Comparison of ENCODE assay signal across 20 mouse cellular contexts in the genomic region with DNA sequence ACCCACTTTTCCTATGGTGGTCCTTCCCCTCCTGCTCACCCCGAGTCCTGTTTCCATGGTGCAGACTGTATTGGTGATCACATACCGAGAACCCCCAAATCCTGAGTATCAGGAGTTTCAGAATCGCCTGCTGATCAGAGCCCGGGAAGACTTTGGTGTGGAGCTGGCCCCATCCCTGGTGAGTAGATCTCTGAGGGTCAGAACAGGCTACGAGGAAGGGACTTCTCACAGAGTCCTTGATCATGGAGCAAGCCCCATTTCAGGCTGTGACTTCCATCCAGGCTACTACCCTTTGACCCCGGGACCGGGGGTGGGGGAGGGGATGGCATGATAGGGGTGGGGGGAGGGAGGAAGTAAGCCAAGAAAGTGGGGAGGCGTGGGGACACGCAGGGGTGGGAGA. TPM values are rescaled to one million over a fixed set of nuclear protein-coding genes. Genes with fewer than 3 reads are reported as not detected.
A peak's percentile ranks its signal among the peaks of the same experiment; 100 is the strongest.
DNase-seq lines count a peak whose midpoint lies in the region; ATAC-seq and TF ChIP-seq lines count a peak whose summit lies in the region.
"Had no signal": no experiment of that assay in that cellular context is flagged by ENCODE, and none has a peak within 500 bp of the region (broad histone marks: within the 10 kb centered on the region; RNA-seq: fewer than 3 reads in every experiment).

No protein-coding gene starts in this region.

- no peak overlapping the region for H3K27ac ChIP-seq in heart, embryonic 10.5 days
- no peak overlapping the region for H3K27ac ChIP-seq in liver, postnatal 0 days (ENCODE audit: low read depth)
- no peak overlapping the region for H3K27ac ChIP-seq in liver, embryonic 12.5 days
- H3K27ac ChIP-seq: embryonic facial prominence, embryonic 15.5 days; heart, adult 2 months; hindbrain, embryonic 14.5 days had no signal

- H3K4me3 ChIP-seq in heart, embryonic 10.5 days, result no peak overlapping the region
- H3K4me3 ChIP-seq in liver, postnatal 0 days (ENCODE audit: low read depth, low read length), result no peak overlapping the region
- H3K4me3 ChIP-seq in liver, embryonic 12.5 days, result no peak overlapping the region
- H3K4me3 ChIP-seq: embryonic facial prominence, embryonic 15.5 days; heart, adult 2 months had no signal

- peaks cover 19% of the 10 kb centered on the region for H3K4me1 ChIP-seq in heart, embryonic 10.5 days
- H3K4me1 ChIP-seq in liver, postnatal 0 days (ENCODE audit: insufficient read depth), result no peaks in the 10 kb centered on the region
- peaks cover 14% of the 10 kb centered on the region for H3K4me1 ChIP-seq in liver, embryonic 12.5 days
- H3K4me1 ChIP-seq: embryonic facial prominence, embryonic 15.5 days had no signal

- no peak overlapping the region for H3K4me2 ChIP-seq in liver, postnatal 0 days (ENCODE audit: low read depth, low read length)
- no peak overlapping the region for H3K4me2 ChIP-seq in liver, embryonic 12.5 days
- H3K4me2 ChIP-seq: embryonic facial prominence, embryonic 15.5 days; hindbrain, embryonic 14.5 days; midbrain, embryonic 11.5 days had no signal

- no peak for TF ChIP-seq CTCF in liver, postnatal 0 days (IDR thresholded peaks at IDR 0.05; ENCODE audit: low read depth)

- peaks cover 3% of the 10 kb centered on the region; the same call in 1 of the 2 replicates for H3K36me3 ChIP-seq in heart, embryonic 10.5 days
- no peaks in the 10 kb centered on the region for H3K36me3 ChIP-seq in liver, postnatal 0 days (replicated peaks; ENCODE audit: insufficient read depth, low read length)
- H3K36me3 ChIP-seq in liver, embryonic 12.5 days, result no peaks in the 10 kb centered on the region

- no peak for ATAC-seq in liver, postnatal 0 days
- ATAC-seq in liver, embryonic 12.5 days, result no peak
- ATAC-seq: inflammation-experienced regulatory T-cells, adult 6 months had no signal

- H3K27me3 ChIP-seq in heart, embryonic 10.5 days (ENCODE audit: insufficient read depth, poor library complexity, severe bottlenecking), result no peaks in the 10 kb centered on the region
- H3K27me3 ChIP-seq in liver, postnatal 0 days (ENCODE audit: insufficient read depth, low read length), result no peaks in the 10 kb centered on the region
- H3K27me3 ChIP-seq in liver, embryonic 12.5 days (replicated peaks), result no peaks in the 10 kb centered on the region; the same call in 1 of the 2 replicates
- H3K27me3 ChIP-seq: embryonic facial prominence, embryonic 15.5 days had no signal

- H3K9me3 ChIP-seq in heart, embryonic 10.5 days, result no peaks in the 10 kb centered on the region
- no peaks in the 10 kb centered on the region for H3K9me3 ChIP-seq in liver, postnatal 0 days (ENCODE audit: low read length)
- H3K9me3 ChIP-seq in liver, embryonic 12.5 days (replicated peaks), result no peaks in the 10 kb centered on the region
- H3K9me3 ChIP-seq: embryonic facial prominence, embryonic 15.5 days had no signal

- WGBS in heart, embryonic 10.5 days, result 68% methylated on average over 9 of the region's 9 CpGs
- 53% methylated on average over 9 of the region's 9 CpGs for whole genome bisulfite sequencing in liver, postnatal 0 days (ENCODE audit: insufficient replicate concordance)
- 65% methylated on average over 9 of the region's 9 CpGs for WGBS in liver, embryonic 12.5 days (ENCODE audit: insufficient replicate concordance)

- peak; percentile 67 for DNase-seq in heart, embryonic 10.5 days (ENCODE audit: low spot score)
- DNase-seq in heart, postnatal 4 days, result no peak
- DNase-seq in liver, postnatal 0 days, result peak; percentile 11
- peak; percentile 13 for DNase-seq in urinary bladder, adult 2 months (ENCODE audit: low spot score)
- no peak for DNase-seq in urinary bladder, postnatal 10 days (ENCODE audit: low spot score)
- no peak for DNase-seq in spleen, adult 12 weeks (ENCODE audit: low spot score)
- DNase-seq: adrenal gland, postnatal 14 days; gastrocnemius, postnatal 25 days; kidney, adult 8-10 months; kidney, postnatal 4 days; lung, postnatal 14 days had no signal

- TF ChIP-seq EP300 in liver, postnatal 0 days (IDR thresholded peaks at IDR 0.05; ENCODE audit: low read depth), result no peak

- H3K9ac ChIP-seq in liver, postnatal 0 days (replicated peaks), result no peak overlapping the region
- no peak overlapping the region for H3K9ac ChIP-seq in liver, embryonic 12.5 days
- H3K9ac ChIP-seq: embryonic facial prominence, embryonic 15.5 days; hindbrain, embryonic 14.5 days had no signal

RNA-seq across cellular contexts. Expression of gene Npr2, which starts 8.3 kb away (rescaled TPM):
- polyA plus RNA-seq in heart, embryonic 10.5 days (2016; fragmentation: Nextera tagmentation; extraction: Ambion mirVana), result 5.5 and 5.6 TPM in 2 replicates
- total RNA-seq in heart, postnatal 4 days (2021), result 10 to 100 TPM; 35.1 to 35.8 TPM
- 0.54 and 0.82 TPM in 2 replicates for polyA plus RNA-seq in liver, postnatal 0 days (2015; fragmentation: Nextera tagmentation; extraction: Ambion mirVana)
- 1.5 and 2.1 TPM in 2 replicates for polyA plus RNA-seq in liver, embryonic 12.5 days (2016; fragmentation: Nextera tagmentation; extraction: Ambion mirVana)
- polyA plus RNA-seq in urinary bladder, adult 2 months (2012; rRNA removed), result 54.7 and 69.7 TPM in 2 replicates
- polyA plus RNA-seq: inflammation-experienced regulatory T-cells, adult 6 months had no signal

RNA-seq across cellular contexts. Expression of gene Spag8, which starts 13.3 kb away (rescaled TPM):
- 0.63 and 2.0 TPM in 2 replicates for polyA plus RNA-seq in heart, embryonic 10.5 days (2016; fragmentation: Nextera tagmentation; extraction: Ambion mirVana)
- under 1 TPM in 1 of 2 experiments, not detected in 1; 0.32 TPM for total RNA-seq in heart, postnatal 4 days (2021)
- not detected in 2 replicates for polyA plus RNA-seq in liver, postnatal 0 days (2015; fragmentation: Nextera tagmentation; extraction: Ambion mirVana)
- 0.20 and 0.36 TPM in 2 replicates for polyA plus RNA-seq in liver, embryonic 12.5 days (2016; fragmentation: Nextera tagmentation; extraction: Ambion mirVana)
- 1.0 and 1.3 TPM in 2 replicates for polyA plus RNA-seq in urinary bladder, adult 2 months (2012; rRNA removed)
- total RNA-seq: heart, postnatal 36 days had no signal

RNA-seq across cellular contexts. Expression of gene Hint2, which starts 16.2 kb away (rescaled TPM):
- polyA plus RNA-seq in heart, embryonic 10.5 days (2016; fragmentation: Nextera tagmentation; extraction: Ambion mirVana), result 101 and 117 TPM in 2 replicates
- total RNA-seq in heart, postnatal 4 days (2021), result 10 to 100 TPM; 92.2 to 98.4 TPM
- polyA plus RNA-seq in liver, postnatal 0 days (2015; fragmentation: Nextera tagmentation; extraction: Ambion mirVana), result 159 and 186 TPM in 2 replicates
- polyA plus RNA-seq in liver, embryonic 12.5 days (2016; fragmentation: Nextera tagmentation; extraction: Ambion mirVana), result 59.8 and 66.1 TPM in 2 replicates
- polyA plus RNA-seq in urinary bladder, adult 2 months (2012; rRNA removed), result 107 and 112 TPM in 2 replicates

RNA-seq across cellular contexts. Expression of gene Tmem8b, which starts 28.7 kb away (rescaled TPM):
- polyA plus RNA-seq in heart, embryonic 10.5 days (2016; fragmentation: Nextera tagmentation; extraction: Ambion mirVana), result 2.7 and 3.3 TPM in 2 replicates
- total RNA-seq in heart, postnatal 4 days (2021), result 10 to 100 TPM; 15.4 to 17.9 TPM
- polyA plus RNA-seq in liver, postnatal 0 days (2015; fragmentation: Nextera tagmentation; extraction: Ambion mirVana), result 0.29 and 0.33 TPM in 2 replicates
- 0.44 and 0.53 TPM in 2 replicates for polyA plus RNA-seq in liver, embryonic 12.5 days (2016; fragmentation: Nextera tagmentation; extraction: Ambion mirVana)
- 8.3 and 12.6 TPM in 2 replicates for polyA plus RNA-seq in urinary bladder, adult 2 months (2012; rRNA removed)

RNA-seq across cellular contexts. Expression of gene Fam221b, which starts 28.9 kb away (rescaled TPM):
- polyA plus RNA-seq in heart, embryonic 10.5 days (2016; fragmentation: Nextera tagmentation; extraction: Ambion mirVana), result 1.7 and 1.9 TPM in 2 replicates
- total RNA-seq in heart, postnatal 4 days (2021), result under 1 TPM in 1 of 2 experiments, not detected in 1; 0.23 TPM
- polyA plus RNA-seq in liver, postnatal 0 days (2015; fragmentation: Nextera tagmentation; extraction: Ambion mirVana), result 1.7 and 1.8 TPM in 2 replicates
- 1.5 and 1.8 TPM in 2 replicates for polyA plus RNA-seq in liver, embryonic 12.5 days (2016; fragmentation: Nextera tagmentation; extraction: Ambion mirVana)
- 0.41 and 0.51 TPM in 2 replicates for polyA plus RNA-seq in urinary bladder, adult 2 months (2012; rRNA removed)
- total RNA-seq: adrenal gland, postnatal 14 days; liver, adult 2 months; midbrain, postnatal 0 days had no signal
- polyA plus RNA-seq: liver, adult 2 months had no signal

Comparison
In these comparisons a context has a peak if more than half of its experiments do, and no peak if none do; other contexts are left out.
1. DNase-seq: peak in heart, embryonic 10.5 days (single experiment), liver, postnatal 0 days (single experiment) and urinary bladder, adult 2 months (single experiment); none in heart, postnatal 4 days (single experiment), urinary bladder, postnatal 10 days (single experiment) and spleen, adult 12 weeks (single experiment).